Mouse (Mus musculus) myocyte (in vitro differentiated cells): ENCODE measurements at regions not wholly inside any gene's neighbourhood (a gene's known extent, or its start where the extent isn't known, plus 50 kb on each side); places are given as distances from the start of the nearest gene placed in this dataset.

Source experiments
- CEBPB ChIP-seq: IDR thresholded peaks from 2 replicates; pipeline ENCODE4 v1.6.1; 2011; ENCODE audit warnings: mild to moderate bottlenecking, moderate library complexity; ENCODE audit not compliant: poor library complexity, insufficient read depth, severe bottlenecking
- E2F4 ChIP-seq: IDR thresholded peaks from one replicate; pipeline ENCODE4 v1.6.1; 2011; ENCODE audit warnings: mild to moderate bottlenecking, control low read depth, moderate library complexity; ENCODE audit not compliant: insufficient read depth
- MAX ChIP-seq: IDR thresholded peaks from one replicate; pipeline ENCODE4 v1.6.1; 2011; ENCODE audit warnings: low read depth, mild to moderate bottlenecking, control low read depth
- MYOD1 ChIP-seq, 3 experiments: IDR thresholded peaks; one replicate each; pipeline ENCODE4 v1.6.1; 2011; ENCODE audit warnings: control low read depth in 2 of 3, low read depth in 2 of 3, mild to moderate bottlenecking in 2 of 3, moderate library complexity in 1 of 3; ENCODE audit not compliant: insufficient read length in 2 of 3, control insufficient read depth in 1 of 3
- MYOG ChIP-seq, 3 experiments: IDR thresholded peaks; one replicate each; pipeline ENCODE4 v1.6.1; 2011; ENCODE audit warnings: control low read depth in 2 of 3, low read depth in 2 of 3, mild to moderate bottlenecking in 2 of 3; ENCODE audit not compliant: insufficient read length in 2 of 3, control insufficient read depth in 1 of 3, insufficient read depth in 1 of 3
- POLR2A ChIP-seq: IDR thresholded peaks from one replicate; pipeline ENCODE4 v1.6.1; 2011; ENCODE audit warnings: low read depth, mild to moderate bottlenecking, control low read depth, moderate library complexity; ENCODE audit not compliant: insufficient read length
- POLR2AphosphoS2 ChIP-seq: IDR thresholded peaks from one replicate; pipeline ENCODE4 v1.6.1; 2011; ENCODE audit warnings: low read depth, control low read depth; ENCODE audit not compliant: insufficient read length
- SRF ChIP-seq: IDR thresholded peaks from one replicate; pipeline ENCODE4 v1.6.1; 2011; ENCODE audit warnings: low read depth; ENCODE audit not compliant: control insufficient read depth, insufficient read length
- TCF12 ChIP-seq: IDR thresholded peaks from one replicate; pipeline ENCODE4 v1.6.1; 2011; ENCODE audit warnings: mild to moderate bottlenecking, control low read depth; ENCODE audit not compliant: poor library complexity, insufficient read depth, severe bottlenecking
- TCF3 ChIP-seq: IDR thresholded peaks from one replicate; pipeline ENCODE4 v1.6.1; 2011; ENCODE audit warnings: low read depth, control low read depth; ENCODE audit not compliant: insufficient read length
- USF1 ChIP-seq: IDR thresholded peaks from one replicate; pipeline ENCODE4 v1.6.1; 2011; ENCODE audit warnings: low read depth, mild to moderate bottlenecking, control low read depth, moderate library complexity

- TF ChIP-seq USF1 (no peak), MYOG (IDR thresholded peaks at IDR 0.05; ENCODE audit: control insufficient read depth in 1 of 3, insufficient read depth in 1 of 3, insufficient read length in 2 of 3, low read depth in 2 of 3) (no peak), POLR2A (no peak), POLR2AphosphoS2 (no peak), MYOD1 (IDR thresholded peaks at IDR 0.05; ENCODE audit: control insufficient read depth in 1 of 3, insufficient read length in 2 of 3, low read depth in 2 of 3) (no peak), TCF12 (no peak), MAX (no peak), CEBPB (no peak), E2F4 (no peak), TCF3 (no peak), SRF (no peak)
Measured at GRCm38 (mm10) chr16:77889348-77889747, 287.5 kb upstream of the Gm11146 start.
